Mouse (Mus musculus) c-Kit-negative CD71-positive TER-119-positive erythroid progenitor cells, embryonic 14.5 days (primary cell): ENCODE results near the gene Tmem26.
"Not testable (repeated sequence)": the region's sequence is repeated elsewhere in the genome, so short reads cannot be mapped to it uniquely, and the experiment has no call there.

Experiments
- DNase-seq: peaks from one replicate; pipeline ENCODE4 v3.0.0-alpha.2; 2013; ENCODE audit warnings: low read depth, low spot score

Tmem26 gene

DNA sequence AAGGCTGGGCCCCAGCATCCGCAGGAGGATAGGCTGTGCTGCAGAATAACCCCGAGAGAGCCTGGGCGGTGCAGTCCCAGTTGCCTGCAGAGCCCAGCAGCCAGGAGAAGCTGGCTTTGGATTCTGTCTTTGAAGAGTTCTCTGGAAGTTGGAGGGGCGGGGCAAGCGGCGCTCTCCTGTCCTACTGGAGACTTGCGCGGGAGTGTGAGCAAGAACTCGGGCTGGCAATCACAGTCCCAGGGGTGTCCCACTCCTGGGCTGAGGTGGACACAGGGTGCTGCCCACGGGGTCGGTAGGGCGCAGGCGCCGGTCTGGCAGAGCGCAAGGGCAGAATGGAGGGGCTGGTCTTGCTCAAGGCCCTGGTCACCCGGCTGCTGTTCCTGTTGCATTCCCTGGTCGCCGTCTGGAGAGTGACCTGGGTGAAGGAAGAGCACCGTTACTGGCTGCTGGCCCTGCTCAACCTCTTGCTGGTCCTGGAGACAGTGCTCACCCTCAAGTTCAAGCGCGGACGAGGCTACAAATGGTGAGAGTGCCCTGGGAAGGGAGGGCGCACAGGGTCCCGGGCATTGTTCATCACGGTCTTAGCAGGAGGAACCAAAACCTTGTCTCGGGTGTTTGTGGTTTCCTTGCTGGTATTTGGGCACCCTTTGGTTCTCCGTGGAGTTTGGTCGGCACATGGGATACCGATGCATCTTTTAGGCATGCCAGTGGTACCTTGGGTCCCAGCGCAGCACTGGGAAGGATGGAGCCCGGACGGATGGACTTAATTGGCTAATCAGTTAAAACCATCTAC is at the start of gene Tmem26:
TSS of gene Tmem26 (plus strand) at position 79 of the 793 bp plus-strand sequence.
- no peak for DNase-seq

GRCm38 (mm10) chr10:68678678-68679077 is 44.8 kb upstream of the Tmem26 start:
- DNase-seq: no peak

- DNase-seq: no peak
Observed at GRCm38 (mm10) chr10:68681233-68681632, 42.2 kb upstream of the Tmem26 start.

DNA sequence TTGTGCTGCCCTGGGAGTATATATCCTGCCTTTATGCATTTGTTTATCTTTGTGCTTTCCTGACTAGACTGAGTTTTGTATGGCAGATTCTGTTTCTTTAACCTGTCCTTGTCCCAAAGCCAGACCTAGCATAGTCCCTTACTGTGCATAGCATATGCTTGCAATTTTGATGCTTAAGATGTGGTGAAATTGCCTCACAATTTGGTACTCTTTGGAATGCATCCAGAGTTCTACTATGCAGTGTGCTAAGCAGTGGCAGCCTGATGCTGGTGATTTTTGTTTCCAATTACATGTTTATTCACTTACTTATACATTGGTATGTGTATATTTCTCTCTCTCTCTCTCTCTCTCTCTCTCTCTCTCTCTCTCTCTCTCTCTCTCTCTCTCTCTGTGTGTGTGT is 37.9 kb upstream of the Tmem26 start:
- no peak for DNase-seq

- DNase-seq: no peak
Observed at GRCm38 (mm10) chr10:68691116-68691515, 32.3 kb upstream of the Tmem26 start.

- no peak for DNase-seq
Observed at GRCm38 (mm10) chr10:68692401-68692800, 31.0 kb upstream of the Tmem26 start.

GRCm38 (mm10) chr10:68695760-68696336 is 27.6 kb upstream of the Tmem26 start:
- DNase-seq: no peak

DNA sequence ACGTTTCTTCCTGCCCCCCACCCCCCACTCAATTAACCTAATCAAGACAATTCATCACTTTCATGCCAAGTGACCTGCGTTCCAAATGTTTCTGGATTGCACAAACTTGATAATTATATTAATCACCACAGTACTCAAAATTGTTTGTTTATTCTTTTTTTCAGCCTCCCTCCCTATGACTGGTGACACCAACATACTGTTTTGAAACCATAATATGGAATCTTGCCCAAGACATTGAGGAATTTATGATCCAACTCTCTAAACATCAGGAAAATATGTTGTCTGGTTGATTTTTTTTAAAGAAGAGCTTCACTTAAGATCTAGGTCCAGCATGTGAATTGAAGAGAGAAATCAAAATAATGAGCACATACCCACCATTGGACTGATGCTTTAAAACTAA is 19.2 kb upstream of the Tmem26 start:
- no peak for DNase-seq

DNA sequence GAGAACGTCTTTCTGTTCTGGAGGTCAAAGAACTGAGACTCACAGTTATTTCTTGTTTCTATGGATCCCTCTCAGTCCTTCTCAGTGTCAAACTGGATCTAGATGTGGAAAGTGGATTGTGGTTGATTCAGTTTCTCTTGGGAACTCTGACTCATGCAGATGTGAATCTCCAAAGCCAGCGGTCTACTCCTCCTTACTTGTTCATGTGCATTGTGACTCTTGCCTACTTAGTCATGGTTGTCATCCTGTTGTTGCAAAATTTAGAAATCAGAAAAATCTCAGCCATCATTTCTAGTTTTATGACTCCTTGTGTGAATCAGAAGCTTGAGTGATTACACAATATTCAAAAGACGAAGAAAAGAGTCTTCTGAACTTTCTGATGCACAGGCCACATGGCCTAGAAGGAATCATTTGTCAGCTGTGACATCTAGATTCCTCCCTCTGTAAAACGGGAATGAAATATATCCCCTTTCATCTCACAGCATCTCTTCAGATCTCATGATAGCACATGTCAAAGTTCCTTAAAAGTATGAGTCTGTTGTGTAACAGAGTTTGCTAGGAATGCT is 17.9 kb upstream of the Tmem26 start:
- no peak for DNase-seq

DNA sequence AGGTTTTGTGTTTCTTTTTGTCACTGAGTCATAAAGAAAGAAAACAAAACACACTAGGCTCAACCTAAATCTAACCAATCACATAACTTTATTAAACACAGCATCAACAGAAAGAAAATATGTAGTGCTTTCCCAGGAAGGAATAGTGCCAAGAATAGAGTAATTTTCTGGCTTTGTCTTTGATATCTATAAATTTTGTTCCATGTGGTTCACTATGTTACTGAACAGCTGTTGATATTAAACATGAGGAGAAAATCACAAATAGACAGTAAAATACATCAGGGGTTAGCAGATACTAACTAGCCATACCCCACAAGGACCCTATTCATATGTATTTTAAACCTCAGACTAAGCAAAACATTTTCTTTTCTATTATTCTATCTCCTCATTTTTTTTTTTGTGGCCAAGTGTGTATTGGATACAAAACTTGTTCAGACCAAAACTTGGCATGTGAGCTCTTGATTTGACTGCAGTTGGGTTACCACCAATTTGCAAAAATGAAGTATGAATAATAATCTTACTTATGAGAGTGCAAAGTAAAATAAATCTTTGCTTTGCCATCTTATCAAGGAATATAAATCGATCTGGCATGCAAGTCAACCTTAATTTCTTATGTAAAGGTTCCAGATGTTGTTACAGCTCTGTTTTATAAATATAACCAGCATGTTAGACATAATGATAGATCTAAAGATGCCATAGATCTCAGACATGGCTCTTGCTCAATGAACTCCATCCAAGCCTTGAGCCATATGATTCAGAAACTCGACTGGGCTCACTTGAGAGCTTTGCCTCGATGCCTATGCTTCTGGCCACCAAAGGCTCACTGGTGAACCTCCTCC is 16.2 kb upstream of the Tmem26 start:
- DNase-seq: no peak

- no peak for DNase-seq
Observed at GRCm38 (mm10) chr10:68712926-68713325, 10.5 kb upstream of the Tmem26 start.

DNA sequence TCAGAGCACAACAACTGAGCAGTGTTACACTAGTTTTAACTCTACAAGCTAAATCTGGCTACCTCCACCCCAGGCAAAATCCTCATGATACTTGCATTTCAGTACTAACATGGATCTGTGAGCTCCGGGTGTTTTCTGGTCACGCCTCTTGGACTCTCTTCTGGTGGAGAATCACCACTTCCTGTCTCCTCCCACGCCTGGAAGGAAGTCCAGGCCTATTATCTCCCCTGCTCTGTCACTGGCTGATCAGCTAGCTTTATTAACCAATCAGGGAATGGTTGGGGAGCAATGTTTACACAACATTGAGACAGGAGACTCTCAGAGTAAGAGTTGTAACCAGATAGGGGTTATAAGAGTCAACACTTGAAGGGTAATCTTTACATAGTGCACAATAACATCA is 9.1 kb upstream of the Tmem26 start:
- DNase-seq: no peak

DNA sequence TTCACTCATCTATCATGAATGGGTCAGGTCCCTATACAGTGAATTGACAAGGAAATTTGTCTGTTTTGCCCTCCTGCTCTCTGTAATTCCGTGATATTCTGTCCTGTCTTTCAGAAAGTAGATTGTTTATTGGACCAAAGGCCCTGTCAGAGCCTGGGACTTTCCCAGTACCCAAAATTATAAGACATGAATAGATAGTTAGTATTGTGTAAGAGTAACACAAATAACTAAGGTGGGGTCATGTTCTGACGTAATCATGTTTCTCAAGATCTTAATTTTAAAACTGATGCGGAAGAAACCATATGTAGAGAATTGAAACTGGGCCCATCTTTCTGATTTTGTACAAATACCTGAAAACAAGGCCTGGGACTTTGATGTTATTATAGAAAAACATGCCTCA is 8.1 kb upstream of the Tmem26 start:
- no peak for DNase-seq

DNA sequence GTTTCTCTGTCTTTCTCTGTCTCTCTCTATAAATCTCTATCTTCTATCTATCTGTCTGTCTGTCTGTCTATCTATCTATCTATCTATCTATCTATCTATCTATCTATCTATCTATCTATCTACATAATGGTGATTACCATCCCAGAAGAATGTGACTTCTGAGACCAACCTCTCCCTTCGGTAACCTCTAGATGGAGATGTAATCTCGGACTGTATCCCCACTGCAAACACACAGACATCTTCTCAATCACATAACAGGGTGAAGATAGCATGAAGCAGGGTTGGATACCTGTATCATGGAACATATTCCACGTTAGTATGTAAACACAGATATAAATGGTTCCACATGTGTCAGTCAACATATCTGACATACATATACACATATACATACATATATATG is 5.1 kb upstream of the Tmem26 start:
- DNase-seq: no peak

- no peak for DNase-seq
Observed at GRCm38 (mm10) chr10:68720887-68721400, 2.5 kb upstream of the Tmem26 start.

DNA sequence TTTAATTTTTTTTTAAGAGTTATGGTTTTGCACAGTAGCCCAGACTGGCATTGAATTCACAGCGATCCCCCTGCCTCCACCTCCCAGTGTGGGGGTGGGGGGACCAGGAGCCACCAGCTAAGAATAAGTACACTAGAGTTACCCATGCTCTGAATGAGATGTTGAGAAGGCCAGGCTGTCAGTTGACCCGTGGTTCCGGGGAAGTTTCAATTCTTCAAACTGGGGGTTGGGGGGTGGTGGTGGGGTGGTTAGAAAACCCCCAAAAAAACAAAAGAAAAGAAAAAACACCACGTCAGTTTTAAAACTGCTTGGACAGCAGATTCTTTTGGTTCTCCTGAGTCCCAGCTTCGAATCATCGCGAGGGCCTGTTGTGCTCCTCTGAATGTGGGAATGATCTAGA is 431 bp upstream of the Tmem26 start:
- DNase-seq: no peak

DNA sequence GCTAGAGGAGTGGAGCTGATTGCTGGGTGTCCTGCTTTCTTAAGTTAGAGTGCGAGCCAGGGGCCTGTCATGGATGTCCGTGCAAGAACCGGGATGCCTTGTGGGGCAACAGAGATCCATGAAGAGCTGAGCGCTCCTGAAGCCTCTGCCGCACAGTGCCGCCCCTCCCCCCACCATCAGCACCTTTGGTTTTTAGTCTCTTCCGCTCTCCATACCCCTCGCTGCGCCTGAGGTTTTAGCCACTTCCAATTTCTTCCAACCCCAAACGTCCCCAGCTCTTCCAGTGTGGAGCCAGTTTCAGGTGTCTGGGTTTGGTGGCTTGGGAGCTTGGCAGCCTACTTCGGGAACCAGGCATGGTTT is 895 bp downstream of the Tmem26 start:
- DNase-seq: no peak

GRCm38 (mm10) chr10:68727464-68727863 is 4.0 kb downstream of the Tmem26 start:
- DNase-seq: no peak

- DNase-seq: no peak
Observed at GRCm38 (mm10) chr10:68735621-68736020, 12.2 kb downstream of the Tmem26 start.

DNA sequence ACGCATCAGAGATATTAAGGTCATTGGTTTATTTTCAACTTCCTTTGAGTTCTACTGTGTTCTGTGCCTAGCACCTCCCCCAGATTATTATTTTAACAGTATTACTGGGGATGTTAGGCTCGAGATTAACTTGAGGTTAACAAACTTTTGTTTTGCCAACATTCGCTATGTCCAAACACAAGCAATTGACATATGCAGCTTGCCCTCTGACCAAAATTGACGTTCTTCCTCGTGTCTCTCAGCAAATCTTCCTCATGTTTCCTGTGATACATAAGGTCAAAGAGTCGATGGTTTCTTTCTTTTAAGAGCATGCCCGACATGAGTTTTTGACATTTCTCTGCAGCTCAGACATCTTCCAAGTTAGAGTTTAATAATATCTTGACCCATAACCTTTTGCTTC is 13.9 kb downstream of the Tmem26 start:
- DNase-seq: no peak

DNA sequence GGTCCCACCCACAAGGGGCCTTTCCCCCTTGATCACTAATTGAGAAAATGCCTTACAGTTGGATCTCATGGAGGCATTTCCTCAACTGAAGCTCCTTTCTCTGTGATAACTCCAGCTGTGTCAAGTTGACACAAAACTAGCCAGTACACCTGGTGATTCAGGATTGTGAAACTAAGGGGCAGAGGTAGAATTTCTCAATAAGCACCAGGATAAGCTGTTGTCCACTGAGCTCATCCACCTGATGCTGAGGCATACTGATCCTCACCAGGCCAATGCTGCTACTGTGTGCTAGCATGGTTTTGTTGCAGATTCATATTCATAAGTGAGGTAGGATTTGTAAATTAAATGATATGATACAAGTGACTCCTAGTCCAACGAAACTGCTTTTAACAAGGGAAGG is 15.5 kb downstream of the Tmem26 start:
- DNase-seq: not testable (repeated sequence)

DNA sequence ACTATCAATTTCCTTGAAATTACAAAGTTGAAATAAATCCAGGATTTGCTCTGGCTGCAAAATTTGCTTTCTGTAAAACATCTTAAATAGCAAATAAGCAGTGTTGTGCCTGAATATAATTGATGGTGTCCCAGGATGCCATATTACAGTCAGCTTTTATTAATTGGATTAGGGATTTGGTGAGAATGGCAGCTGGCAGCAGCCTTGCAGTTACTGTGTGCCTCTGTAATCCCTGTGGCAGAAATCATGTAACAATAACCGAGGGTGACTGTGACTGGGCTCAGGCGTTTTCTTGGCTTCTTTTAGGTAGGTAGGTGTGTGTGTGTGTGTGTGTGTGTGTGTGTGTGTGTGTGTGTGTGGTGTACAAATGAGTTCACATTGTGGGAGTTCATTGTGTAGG is 16.8 kb downstream of the Tmem26 start:
- no peak for DNase-seq
